Mouse (Mus musculus): ENCODE measurements around the gene Gm7995. TPM values are rescaled to one million over a fixed set of nuclear protein-coding genes. Genes with fewer than 3 reads are reported as not detected.
"Not testable (repeated sequence)": the region's sequence is repeated elsewhere in the genome, so short reads cannot be mapped to it uniquely, and the experiment has no call there.

Gene Gm7995
- polyA plus RNA-seq (2012; rRNA removed) (not detected in 2 replicates), polyA plus RNA-seq (2014; fragmentation: Nextera tagmentation; extraction: Ambion mirVana) (not detected in 2 replicates)

- H3K36me3 ChIP-seq (ENCODE audit: control insufficient read depth, insufficient read depth, low read length); ATAC-seq (ENCODE audit: low FRiP score, low read depth); H3K4me1 ChIP-seq (ENCODE audit: control insufficient read depth, insufficient read depth, low read length); H3K4me3 ChIP-seq (replicated peaks; ENCODE audit: low read length); H3K27me3 ChIP-seq (ENCODE audit: control insufficient read depth, insufficient read depth, low read length); H3K9me3 ChIP-seq (ENCODE audit: control insufficient read depth, low read length); H3K9ac ChIP-seq (ENCODE audit: low read depth, low read length, severe bottlenecking); H3K27ac ChIP-seq (replicated peaks; ENCODE audit: low read depth, low read length); H3K4me2 ChIP-seq (replicated peaks; ENCODE audit: low read depth, low read length, severe bottlenecking); DNase-seq (ENCODE audit: low spot score): not testable (repeated sequence)
- no CpG with 5 or more reads among the region's 1 CpGs for WGBS
Measured at GRCm38 (mm10) chr14:42309910-42310309, at the start of gene Gm7995. Gene Gm7995 (plus strand): TSS chr14:42310210.

DNA sequence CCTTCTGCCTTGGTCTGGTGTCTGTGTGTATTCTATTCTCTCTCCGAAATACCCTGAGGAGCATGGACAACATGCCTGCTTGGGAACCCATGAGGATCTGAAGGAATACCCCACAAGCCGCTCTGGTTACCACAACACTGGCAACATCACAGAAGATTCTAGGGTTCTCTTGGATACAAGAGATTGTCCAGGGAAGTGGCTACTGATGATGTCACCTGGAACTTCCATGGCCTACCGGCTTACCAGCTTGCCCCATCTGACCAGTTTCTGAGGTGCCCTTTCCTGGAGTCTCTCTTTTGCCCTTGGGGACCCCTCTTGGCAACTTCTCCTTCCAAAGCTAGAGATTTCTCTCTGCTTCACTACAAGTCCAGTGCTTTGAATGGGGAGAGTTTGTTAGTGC is 12.8 kb upstream of the Gm7995 start, which contains the start of gene Gm9611:
Gene Gm9611, minus strand, starts transcription at position 101 of the 400 bp plus-strand sequence.
- H3K4me2 ChIP-seq (replicated peaks; ENCODE audit: low read depth, low read length, severe bottlenecking); H3K27ac ChIP-seq (replicated peaks; ENCODE audit: low read depth, low read length); H3K36me3 ChIP-seq (ENCODE audit: control insufficient read depth, insufficient read depth, low read length); ATAC-seq (ENCODE audit: low FRiP score, low read depth); DNase-seq (ENCODE audit: low spot score); H3K9ac ChIP-seq (ENCODE audit: low read depth, low read length, severe bottlenecking); H3K27me3 ChIP-seq (ENCODE audit: control insufficient read depth, insufficient read depth, low read length); H3K4me1 ChIP-seq (ENCODE audit: control insufficient read depth, insufficient read depth, low read length); H3K9me3 ChIP-seq (ENCODE audit: control insufficient read depth, low read length); H3K4me3 ChIP-seq (replicated peaks; ENCODE audit: low read length): not testable (repeated sequence)
- WGBS: no CpG with 5 or more reads among the region's 3 CpGs

Small RNAs within 50 kb of the gene (microRNA-seq; reads per million reads assigned to microRNA genes)
- not detected for gene Gm25208
- not detected for gene Gm25892

Other genes with a start within 250 kb of the Gm7995 start
- not detected in 2 replicates for gene Gm7951, start 192.8 kb upstream of the Gm7995 start, polyA plus RNA-seq (2012; rRNA removed)
- not detected in 2 replicates for gene Gm7951, start 192.8 kb upstream of the Gm7995 start, polyA plus RNA-seq (2014; fragmentation: Nextera tagmentation; extraction: Ambion mirVana)
- gene Gm17027, start 147.6 kb upstream of the Gm7995 start, polyA plus RNA-seq (2012; rRNA removed): not detected in 2 replicates
- not detected in 2 replicates for gene Gm17027, start 147.6 kb upstream of the Gm7995 start, polyA plus RNA-seq (2014; fragmentation: Nextera tagmentation; extraction: Ambion mirVana)
- not detected in 2 replicates for gene Gm3573, start 119.4 kb upstream of the Gm7995 start, polyA plus RNA-seq (2012; rRNA removed)
- not detected in 2 replicates for gene Gm3573, start 119.4 kb upstream of the Gm7995 start, polyA plus RNA-seq (2014; fragmentation: Nextera tagmentation; extraction: Ambion mirVana)
- not detected in 2 replicates for gene Gm17026, start 50.2 kb upstream of the Gm7995 start, polyA plus RNA-seq (2012; rRNA removed)
- gene Gm17026, start 50.2 kb upstream of the Gm7995 start, polyA plus RNA-seq (2014; fragmentation: Nextera tagmentation; extraction: Ambion mirVana): not detected in 2 replicates
- not detected in 2 replicates for gene Gm9611, start 12.9 kb upstream of the Gm7995 start, polyA plus RNA-seq (2012; rRNA removed)
- gene Gm9611, start 12.9 kb upstream of the Gm7995 start, polyA plus RNA-seq (2014; fragmentation: Nextera tagmentation; extraction: Ambion mirVana): not detected in 2 replicates
- not detected in 2 replicates for gene Gm8005, start 129.5 kb downstream of the Gm7995 start, polyA plus RNA-seq (2012; rRNA removed)
- not detected in 2 replicates for gene Gm8005, start 129.5 kb downstream of the Gm7995 start, polyA plus RNA-seq (2014; fragmentation: Nextera tagmentation; extraction: Ambion mirVana)
- not detected in 2 replicates for gene Gm8011, start 153.7 kb downstream of the Gm7995 start, polyA plus RNA-seq (2012; rRNA removed)
- gene Gm8011, start 153.7 kb downstream of the Gm7995 start, polyA plus RNA-seq (2014; fragmentation: Nextera tagmentation; extraction: Ambion mirVana): not detected in 2 replicates
- gene Gm8020, start 192.1 kb downstream of the Gm7995 start, polyA plus RNA-seq (2012; rRNA removed): not detected in 2 replicates
- gene Gm8020, start 192.1 kb downstream of the Gm7995 start, polyA plus RNA-seq (2014; fragmentation: Nextera tagmentation; extraction: Ambion mirVana): not detected in 2 replicates
- not detected in 2 replicates for gene Gm8024, start 214.1 kb downstream of the Gm7995 start, polyA plus RNA-seq (2012; rRNA removed)
- gene Gm8024, start 214.1 kb downstream of the Gm7995 start, polyA plus RNA-seq (2014; fragmentation: Nextera tagmentation; extraction: Ambion mirVana): not detected in 2 replicates

Measured in limb, embryonic 14.5 days (tissue).